Mouse (Mus musculus) erythroblast, embryonic 14.5 days (primary cell): Measurements from ENCODE around the gene Cst11. TPM values are rescaled to one million over a fixed set of nuclear protein-coding genes. Genes with fewer than 3 reads are reported as not detected.
A peak's percentile ranks its signal among the peaks of the same experiment; 100 is the strongest.

Experiments used
- H3K27me3 ChIP-seq: 2 replicates; pipeline ENCODE4 v1.6.1; 2012; ENCODE audit warnings: inconsistent platforms; ENCODE audit not compliant: control insufficient read depth
- H3K36me3 ChIP-seq: 2 replicates; pipeline ENCODE4 v1.6.1; 2012; ENCODE audit warnings: mild to moderate bottlenecking, inconsistent platforms; ENCODE audit not compliant: control insufficient read depth
- H3K4me1 ChIP-seq: 2 replicates; pipeline ENCODE4 v1.6.1; 2012; ENCODE audit warnings: inconsistent platforms; ENCODE audit not compliant: control insufficient read depth
- H3K4me3 ChIP-seq: replicated peaks from 2 replicates; pipeline ENCODE3; 2012; ENCODE audit warnings: moderate library complexity, mild to moderate bottlenecking, inconsistent platforms
- H3K9me3 ChIP-seq: 2 replicates; pipeline ENCODE4 v1.6.1; 2012; ENCODE audit warnings: low read length, inconsistent platforms, mixed read lengths; ENCODE audit not compliant: control insufficient read depth
- GATA1 ChIP-seq: IDR thresholded peaks from 2 replicates; pipeline ENCODE4 v1.6.1; 2012; ENCODE audit warnings: low read length, inconsistent platforms, mixed read lengths
- TAL1 ChIP-seq: IDR thresholded peaks from 3 replicates; pipeline ENCODE4 v1.6.1; 2012; ENCODE audit warnings: low read length, inconsistent platforms, mixed read lengths
- polyA plus RNA-seq: library from polyadenylated mRNA; stranded (reverse); fragments of >175 nt; gene quantifications from 2 replicates; pipeline ENCODE4 v1.2.3, GENCODE M21; 2012

The Cst11 gene
- polyA plus RNA-seq, 1 experiment: not detected

- Histone ChIP-seq H3K4me1 (peaks cover 2% of the 10 kb centered on the region; the same call in 1 of the 2 replicates), H3K4me3 (peak overlapping the region; percentile 25), H3K36me3 (no peaks in the 10 kb centered on the region), H3K9me3 (no peaks in the 10 kb centered on the region), H3K27me3 (no peaks in the 10 kb centered on the region)
- TF ChIP-seq TAL1 (no peak), GATA1 (no peak)
Observed at GRCm38 (mm10) chr2:148751893-148752813, 19.1 kb downstream of the Cst11 start.

GRCm38 (mm10) chr2:148750058-148750457 lies 21.2 kb downstream of the Cst11 start, which contains the start of gene Cstl1:
Cstl1 (plus strand) TSS chr2:148750358.
- Histone ChIP-seq H3K9me3 (no peaks in the 10 kb centered on the region), H3K36me3 (no peaks in the 10 kb centered on the region), H3K4me3 (no peak within 1 kb of the TSS), H3K27me3 (no peaks in the 10 kb centered on the region), H3K4me1 (peaks cover 2% of the 10 kb centered on the region; the same call in 1 of the 2 replicates)
- no peak for TF ChIP-seq TAL1
- no peak for TF ChIP-seq GATA1

DNA sequence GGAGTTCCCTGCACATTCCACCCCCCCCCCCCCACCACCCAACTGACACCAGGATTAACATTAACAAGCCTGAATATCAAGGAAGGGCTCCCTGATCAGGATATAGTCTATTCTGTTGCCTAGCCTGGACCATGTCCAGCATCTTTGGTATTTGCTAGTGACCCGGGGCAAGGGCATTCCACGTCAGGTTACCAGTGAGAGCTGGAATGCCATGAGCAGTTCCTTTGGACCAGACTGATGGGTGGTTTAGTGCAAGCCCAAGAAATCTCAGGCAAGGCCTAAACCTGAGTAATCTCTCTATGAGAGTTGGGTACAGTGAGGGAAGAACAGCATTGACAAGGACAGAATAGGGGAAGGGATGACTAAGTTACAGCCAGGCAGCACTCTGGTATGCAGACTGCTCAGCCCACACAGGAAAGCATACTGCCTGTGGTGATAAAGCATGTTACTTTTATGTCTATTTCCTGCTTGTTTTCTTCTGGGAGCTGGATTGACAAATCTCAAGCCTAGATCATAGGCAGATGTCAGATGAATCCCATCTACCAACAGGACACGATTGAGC lies 27.4 kb downstream of the Cst11 start:
- Histone ChIP-seq H3K27me3 (no peaks in the 10 kb centered on the region), H3K4me1 (no peaks in the 10 kb centered on the region), H3K9me3 (no peaks in the 10 kb centered on the region), H3K4me3 (no peak overlapping the region), H3K36me3 (no peaks in the 10 kb centered on the region)
- TF ChIP-seq TAL1 (no peak), GATA1 (no peak)

DNA sequence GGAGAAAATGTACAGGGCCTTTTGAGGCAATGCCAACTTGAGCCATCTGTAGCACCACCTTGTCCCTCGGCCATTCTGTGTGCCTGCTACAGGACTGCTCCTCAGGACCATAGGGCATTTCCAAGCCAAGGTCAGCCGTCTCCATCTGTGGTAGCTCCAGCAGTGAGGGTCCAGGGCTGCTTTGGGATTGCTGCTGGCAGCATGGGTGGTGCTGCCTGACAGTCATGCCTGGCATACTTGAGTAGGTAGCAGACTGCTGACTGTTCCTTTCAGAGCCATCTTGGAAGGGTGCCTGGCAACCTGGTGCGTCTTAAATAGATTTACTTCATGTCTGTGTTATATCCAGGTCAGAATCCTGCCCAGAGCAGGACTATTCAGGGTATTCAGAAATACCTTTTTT lies 28.3 kb downstream of the Cst11 start:
- no peaks in the 10 kb centered on the region for H3K36me3 ChIP-seq
- H3K27me3 ChIP-seq: no peaks in the 10 kb centered on the region
- no peaks in the 10 kb centered on the region for H3K9me3 ChIP-seq
- TF ChIP-seq GATA1: no peak
- TF ChIP-seq TAL1: no peak
- H3K4me1 ChIP-seq: no peaks in the 10 kb centered on the region
- no peak overlapping the region for H3K4me3 ChIP-seq

DNA sequence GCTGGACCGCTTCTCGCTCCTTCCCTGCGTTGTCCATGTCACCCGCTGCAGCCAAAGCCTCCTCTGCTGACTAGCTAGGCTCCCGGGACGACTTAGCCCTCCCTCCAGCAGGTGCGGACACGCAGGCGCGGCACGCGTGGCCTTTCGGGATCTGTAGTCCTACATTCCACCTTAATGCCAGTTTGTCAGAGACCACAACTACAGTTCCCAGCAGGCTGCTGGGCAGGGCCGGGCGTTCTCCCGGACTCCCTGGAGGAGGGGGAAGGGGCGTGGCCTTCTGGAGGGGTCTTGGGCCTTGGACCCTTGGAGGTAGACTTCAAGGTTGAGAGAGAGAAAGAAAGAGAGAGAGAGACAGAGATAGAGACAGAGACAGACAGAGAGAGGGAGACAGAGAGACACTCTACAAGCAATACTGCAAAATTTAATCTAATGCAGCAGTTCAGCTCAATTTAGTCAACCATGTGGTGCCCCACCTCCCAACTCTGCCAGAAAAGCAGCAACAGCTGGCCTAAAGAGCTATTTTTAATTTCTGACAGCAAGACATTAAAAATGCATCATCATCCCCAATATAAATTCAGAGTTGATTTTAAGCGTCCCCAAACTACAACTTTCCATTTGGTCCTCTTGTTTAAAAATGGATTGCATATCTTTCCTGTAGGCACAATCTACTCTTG lies 38.8 kb downstream of the Cst11 start, which contains the start of gene Napb:
Napb (minus strand) TSS at position 141 of the 674 bp plus-strand sequence.
- Histone ChIP-seq H3K36me3 (no peaks in the 10 kb centered on the region), H3K4me1 (peaks cover 10% of the 10 kb centered on the region), H3K4me3 (peak within 1 kb of the TSS; percentile 65), H3K27me3 (peaks cover 7% of the 10 kb centered on the region), H3K9me3 (peaks cover 5% of the 10 kb centered on the region; the same call in 1 of the 2 replicates)
- TF ChIP-seq GATA1 (no peak), TAL1 (no peak)

GRCm38 (mm10) chr2:148731614-148732326 lies 39.5 kb downstream of the Cst11 start:
- H3K4me1 ChIP-seq: peaks cover 10% of the 10 kb centered on the region
- TF ChIP-seq TAL1: no peak
- TF ChIP-seq GATA1: no peak
- H3K36me3 ChIP-seq: no peaks in the 10 kb centered on the region
- peaks cover 5% of the 10 kb centered on the region; the same call in 1 of the 2 replicates for H3K9me3 ChIP-seq
- peak overlapping the region; percentile 65 for H3K4me3 ChIP-seq
- H3K27me3 ChIP-seq: peaks cover 7% of the 10 kb centered on the region

DNA sequence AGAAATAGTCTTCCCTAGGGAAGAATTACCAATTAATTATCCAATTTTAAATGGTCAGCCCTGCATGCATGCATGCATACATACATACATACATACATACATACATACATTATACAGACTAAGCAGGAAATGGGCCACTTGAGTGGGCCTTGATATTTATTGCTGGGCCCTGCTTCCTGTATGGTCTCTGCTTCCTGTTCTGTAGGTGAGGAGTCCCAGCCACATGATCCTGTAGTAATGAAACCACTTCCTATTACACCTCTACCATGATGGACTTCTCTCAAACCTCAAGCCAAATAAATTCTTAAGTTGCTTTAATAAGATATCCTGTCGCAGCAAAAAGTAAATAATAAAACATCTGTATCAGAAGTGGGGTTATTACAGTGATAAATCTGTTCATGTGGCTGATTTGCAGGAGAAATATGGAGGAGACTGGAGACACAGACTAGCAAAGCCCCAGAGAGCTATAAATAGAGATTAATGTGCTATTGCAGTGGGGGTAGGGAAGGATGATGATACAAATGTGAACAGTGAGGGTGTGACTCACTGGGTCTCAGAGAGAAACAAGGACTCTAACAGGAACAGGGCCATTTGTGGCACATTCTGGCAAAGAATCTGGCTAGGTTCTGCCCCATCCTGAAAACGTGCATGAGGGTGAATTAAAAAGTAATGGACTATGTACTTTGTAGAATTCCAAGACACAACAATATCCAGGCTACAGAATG lies 51.9 kb downstream of the Cst11 start:
- Histone ChIP-seq H3K4me3 (no peak overlapping the region), H3K9me3 (no peaks in the 10 kb centered on the region), H3K36me3 (no peaks in the 10 kb centered on the region), H3K4me1 (no peaks in the 10 kb centered on the region), H3K27me3 (no peaks in the 10 kb centered on the region)
- TF ChIP-seq TAL1 (no peak), GATA1 (no peak)

Other genes starting within 250 kb of the Cst11 start
- 4.3 and 4.6 TPM in 2 replicates for gene Nxt1, start 98.9 kb downstream of the Cst11 start, polyA plus RNA-seq
- 0.06 and 0.09 TPM in 2 replicates for gene Gzf1, start 90.5 kb downstream of the Cst11 start, polyA plus RNA-seq
- gene Napb, start 39.0 kb downstream of the Cst11 start, polyA plus RNA-seq: not detected in 2 replicates
- not detected in 2 replicates for gene Cstl1, start 21.1 kb downstream of the Cst11 start, polyA plus RNA-seq
- gene 8030411F24Rik, start 10.5 kb upstream of the Cst11 start, polyA plus RNA-seq: not detected in 2 replicates
- gene Cst12, start 17.9 kb upstream of the Cst11 start, polyA plus RNA-seq: not detected in 2 replicates
- not detected in 2 replicates for gene Cst8, start 27.3 kb upstream of the Cst11 start, polyA plus RNA-seq
- not detected in 2 replicates for gene Cst13, start 48.6 kb upstream of the Cst11 start, polyA plus RNA-seq
- not detected in 2 replicates for gene Cst9, start 63.6 kb upstream of the Cst11 start, polyA plus RNA-seq
- gene 9230104L09Rik, start 93.5 kb upstream of the Cst11 start, polyA plus RNA-seq: not detected in 2 replicates
- 7.4 and 8.3 TPM in 2 replicates for gene Cst3, start 104.2 kb upstream of the Cst11 start, polyA plus RNA-seq
- not detected in 2 replicates for gene Gm1330, start 231.8 kb upstream of the Cst11 start, polyA plus RNA-seq
- not detected in 2 replicates for gene Gm10750, start 245.7 kb upstream of the Cst11 start, polyA plus RNA-seq